Mouse (Mus musculus) G1E (cell line): ENCODE measurements around the gene Wfdc10.

ENCODE experiments used
- CTCF ChIP-seq: IDR thresholded peaks from 2 replicates; pipeline ENCODE4 v1.5.1; 2012; ENCODE audit warnings: low read depth, low read length, inconsistent platforms, mixed read lengths
- TAL1 ChIP-seq: conservative IDR thresholded peaks from 2 replicates; pipeline ENCODE4 v1.6.1; 2012; ENCODE audit warnings: low read depth, low read length, inconsistent platforms, mixed read lengths

- no peak for TF ChIP-seq CTCF
- no peak for TF ChIP-seq TAL1
These were observed 637 bp downstream of the Wfdc10 start, which contains the start of gene Wfdc9 for GRCm38 (mm10) chr2:164656483-164656882.
